Mouse (Mus musculus) gastrocnemius, postnatal 14 days (tissue): Measurements from ENCODE around the gene Itgb3bp. TPM values are rescaled to one million over a fixed set of nuclear protein-coding genes. Genes with fewer than 3 reads are reported as not detected.

ENCODE experiments used
- DNase-seq: peaks from one replicate; pipeline ENCODE4 v3.0.0; 2021; ENCODE audit warnings: mixed read lengths
- intact Hi-C: fragments of 180-260 bp; cut with DNase I; formaldehyde crosslinking; loops from one replicate; pipeline ENCODE4 v1.15.1; 2025; ENCODE audit warnings: low total_unique reads
- total RNA-seq, 2 experiments: library from RNA; stranded (reverse); gene quantifications; 2 replicates each; pipeline ENCODE4 v1.2.3; 2021

Gene Itgb3bp
- total RNA-seq, 2 experiments from 2014 or later: 4.1 TPM

GRCm38 (mm10) chr4:99770555-99770954 lies 159.1 kb downstream of the Itgb3bp start:
- intact Hi-C loops: no loop called here
- DNase-seq: no peak

- intact Hi-C loops: no loop called here
- DNase-seq: peak; percentile 17
These were observed 162.9 kb downstream of the Itgb3bp start for GRCm38 (mm10) chr4:99766753-99767152.

- intact Hi-C loops: no loop called here
- DNase-seq: no peak
These were observed 163.3 kb downstream of the Itgb3bp start for GRCm38 (mm10) chr4:99766303-99766702.

GRCm38 (mm10) chr4:99752426-99752825 lies 177.2 kb downstream of the Itgb3bp start:
- DNase-seq: no peak
- intact Hi-C loops: no loop called here

- intact Hi-C loops: no loop called here
These were observed 189.8 kb downstream of the Itgb3bp start for GRCm38 (mm10) chr4:99739836-99740235.

GRCm38 (mm10) chr4:99725914-99726451 lies 203.6 kb downstream of the Itgb3bp start:
- intact Hi-C loops: no loop called here

More at GRCm38 (mm10) chr4:99739836-99740235, 189.8 kb downstream of the Itgb3bp start:
- no peak for DNase-seq

GRCm38 (mm10) chr4:99724331-99724730 lies 205.3 kb downstream of the Itgb3bp start:
- intact Hi-C loops: no loop called here
- peak; percentile 36 for DNase-seq

More at GRCm38 (mm10) chr4:99725914-99726451, 203.6 kb downstream of the Itgb3bp start:
- DNase-seq: no peak

- intact Hi-C loops: loop anchor here (5.0 kb wide), 1 partner anchor 56 kb away; no protein-coding TSS in a partner anchor
These were observed 211.7 kb downstream of the Itgb3bp start for GRCm38 (mm10) chr4:99717905-99718304.

GRCm38 (mm10) chr4:99715783-99716416 lies 213.7 kb downstream of the Itgb3bp start:
- intact Hi-C loops: loop anchor here (5.0 kb wide), 1 partner anchor 54 kb away; no protein-coding TSS in a partner anchor

More at GRCm38 (mm10) chr4:99717905-99718304, 211.7 kb downstream of the Itgb3bp start:
- DNase-seq: no peak

More at GRCm38 (mm10) chr4:99715783-99716416, 213.7 kb downstream of the Itgb3bp start:
- no peak for DNase-seq

Other genes starting within 250 kb of the Itgb3bp start
- 1 to 10 TPM; 6.7 to 7.2 TPM for gene Alg6, start 214.1 kb downstream of the Itgb3bp start, total RNA-seq
- gene Efcab7, start 100.6 kb downstream of the Itgb3bp start, total RNA-seq: 1 to 10 TPM; 2.5 to 2.7 TPM
- gene Pgm1, start 399 bp downstream of the Itgb3bp start, total RNA-seq: 100 to 1,000 TPM; 889 to 917 TPM
- gene Ror1, start 166.0 kb upstream of the Itgb3bp start, total RNA-seq: 1 to 10 TPM; 4.7 to 6.2 TPM